Mouse (Mus musculus) liver, embryonic 15.5 days (tissue): ENCODE results near the gene Tas2r104. TPM values are rescaled to one million over a fixed set of nuclear protein-coding genes. Genes with fewer than 3 reads are reported as not detected.

Experiments used
- ATAC-seq: fragments of 200-750 bp; cut with Nextera tagmentation; 2 replicates; pipeline ENCODE4 v1.8.0; 2017; ENCODE audit warnings: moderate number of reproducible peaks, mild to moderate bottlenecking, moderate library complexity; ENCODE audit not compliant: insufficient read depth
- H3K27ac ChIP-seq: fragments of 300-500 bp; sonication (generic); replicated peaks from 2 replicates; pipeline ENCODE4 v1.5.1; 2015; ENCODE audit warnings: mild to moderate bottlenecking, inconsistent platforms
- H3K27me3 ChIP-seq: fragments of 300-500 bp; sonication (generic); 2 replicates; pipeline ENCODE4 v1.6.1; 2015; ENCODE audit warnings: mild to moderate bottlenecking, inconsistent platforms
- H3K36me3 ChIP-seq: fragments of 300-500 bp; sonication (generic); replicated peaks from 2 replicates; pipeline ENCODE4 v1.6.1; 2015; ENCODE audit warnings: moderate library complexity, mild to moderate bottlenecking, inconsistent platforms
- H3K4me1 ChIP-seq: fragments of 300-500 bp; sonication (generic); replicated peaks from 2 replicates; pipeline ENCODE4 v1.6.1; 2015; ENCODE audit warnings: inconsistent platforms
- H3K4me2 ChIP-seq: fragments of 300-500 bp; sonication (generic); 2 replicates; pipeline ENCODE4 v1.6.1; 2015; ENCODE audit warnings: moderate library complexity, mild to moderate bottlenecking, inconsistent platforms
- H3K4me3 ChIP-seq: fragments of 300-500 bp; sonication (generic); replicated peaks from 2 replicates; pipeline ENCODE4 v1.5.1; 2015; ENCODE audit warnings: mild to moderate bottlenecking, inconsistent platforms
- H3K9ac ChIP-seq: fragments of 300-500 bp; sonication (generic); 2 replicates; pipeline ENCODE4 v1.6.1; 2015; ENCODE audit warnings: moderate library complexity, mild to moderate bottlenecking, inconsistent platforms
- H3K9me3 ChIP-seq: fragments of 300-500 bp; sonication (generic); replicated peaks from 2 replicates; pipeline ENCODE4 v1.6.1; 2016; ENCODE audit warnings: inconsistent platforms
- WGBS: fragments of 180-500 bp; shearing (Covaris S2); methylation state at CpG from one replicate; pipeline ENCODE4 v1.1.7; 2015; ENCODE audit warnings: mixed read lengths; ENCODE audit not compliant: insufficient replicate concordance; 5-methylcytosine and 5-hydroxymethylcytosine counted together
- polyA plus RNA-seq: library from polyadenylated mRNA; unstranded; fragments of >200 nt; fragmentation: Nextera tagmentation; extraction: Ambion mirVana; gene quantifications from 2 replicates; pipeline ENCODE4 v1.2.1, GENCODE M21; 2015

The Tas2r104 gene
- not detected in 2 replicates for polyA plus RNA-seq

DNA sequence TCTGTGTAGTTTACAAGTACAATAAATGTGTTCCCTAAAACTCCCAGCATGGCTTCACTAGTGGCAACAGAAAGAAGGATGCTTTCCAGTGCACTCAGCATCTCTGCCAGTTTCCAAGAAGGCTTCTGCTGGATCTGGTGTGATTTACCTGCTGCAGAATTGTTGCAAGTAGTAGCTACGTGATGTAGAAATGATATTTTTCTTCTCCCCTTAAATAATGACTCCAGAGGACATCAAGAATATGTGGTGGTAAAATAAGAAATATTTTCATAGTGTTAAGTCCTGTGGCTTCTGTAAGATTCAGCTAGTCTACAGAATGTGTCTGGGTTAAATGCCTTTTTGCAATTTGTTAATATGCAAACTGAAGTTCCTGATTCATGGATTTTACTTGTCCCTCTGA is at the start of gene Tas2r104:
TSS of gene Tas2r104 (minus strand) at position 101 of the 400 bp plus-strand sequence.
- Histone ChIP-seq H3K36me3 (no peaks in the 10 kb centered on the region), H3K9ac (no peak within 1 kb of the TSS), H3K4me1 (no peaks in the 10 kb centered on the region), H3K4me2 (no peak within 1 kb of the TSS), H3K4me3 (no peak within 1 kb of the TSS), H3K27ac (no peak within 1 kb of the TSS), H3K9me3 (0 out of 2 replicates have a peak, but pooled peaks cover 3% of the 10 kb centered on the region), H3K27me3 (no peaks in the 10 kb centered on the region)
- ATAC-seq: no peak
- 36% methylated on average over 1 of the region's 1 CpGs for WGBS

DNA sequence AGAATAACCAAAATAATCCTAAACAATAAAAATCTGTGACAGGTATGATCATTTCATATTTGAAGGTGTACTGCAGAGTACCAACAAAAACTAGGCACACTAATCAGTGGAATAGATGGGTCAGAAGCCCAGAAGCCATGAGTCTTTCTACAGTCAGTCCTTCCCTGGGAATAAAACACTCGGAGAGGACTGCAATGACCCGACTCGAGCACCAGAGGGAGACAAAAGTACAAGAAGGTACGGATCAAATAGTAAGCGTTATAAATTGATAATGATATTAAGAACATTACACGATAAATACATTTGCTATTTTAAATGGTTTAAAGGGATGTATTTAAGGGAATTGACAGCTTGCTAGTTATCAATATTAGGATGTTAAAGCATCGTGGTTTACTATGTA is 27.3 kb upstream of the Tas2r104 start:
- H3K27me3 ChIP-seq: no peaks in the 10 kb centered on the region
- no peaks in the 10 kb centered on the region for H3K4me1 ChIP-seq
- H3K27ac ChIP-seq: no peak overlapping the region
- no peaks in the 10 kb centered on the region for H3K9me3 ChIP-seq
- no peak overlapping the region for H3K4me2 ChIP-seq
- no peaks in the 10 kb centered on the region for H3K36me3 ChIP-seq
- 33% methylated on average over 7 of the region's 7 CpGs for WGBS
- no peak for ATAC-seq
- H3K4me3 ChIP-seq: no peak overlapping the region
- H3K9ac ChIP-seq: no peak overlapping the region

DNA sequence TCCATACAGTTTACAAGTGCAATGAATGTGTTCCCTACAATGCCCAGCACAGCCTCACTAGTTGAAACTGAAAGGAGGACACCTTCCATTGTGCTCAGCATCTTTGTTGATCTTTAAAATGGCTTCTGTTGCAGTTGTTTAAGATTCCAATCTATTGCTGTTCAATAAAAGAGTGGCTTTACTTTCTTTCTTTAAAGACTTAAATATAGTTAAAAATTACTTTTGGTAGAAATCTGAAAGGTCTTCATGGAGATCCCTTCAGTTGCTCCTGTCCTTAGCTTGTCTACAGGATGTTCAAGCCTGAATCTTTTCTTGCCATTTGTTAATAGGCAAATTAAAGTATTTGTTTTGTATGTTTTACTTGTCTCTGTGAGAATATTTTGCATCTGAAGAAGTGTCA is 4.4 kb upstream of the Tas2r104 start, which contains the start of gene Tas2r114:
TSS of gene Tas2r114 (minus strand) at position 101 of the 400 bp plus-strand sequence.
- no peaks in the 10 kb centered on the region for H3K9me3 ChIP-seq
- H3K4me3 ChIP-seq: no peak within 1 kb of the TSS
- H3K9ac ChIP-seq: no peak within 1 kb of the TSS
- no peak within 1 kb of the TSS for H3K4me2 ChIP-seq
- H3K27ac ChIP-seq: no peak within 1 kb of the TSS
- no peaks in the 10 kb centered on the region for H3K4me1 ChIP-seq
- no peak for ATAC-seq
- H3K27me3 ChIP-seq: no peaks in the 10 kb centered on the region
- H3K36me3 ChIP-seq: no peaks in the 10 kb centered on the region

DNA sequence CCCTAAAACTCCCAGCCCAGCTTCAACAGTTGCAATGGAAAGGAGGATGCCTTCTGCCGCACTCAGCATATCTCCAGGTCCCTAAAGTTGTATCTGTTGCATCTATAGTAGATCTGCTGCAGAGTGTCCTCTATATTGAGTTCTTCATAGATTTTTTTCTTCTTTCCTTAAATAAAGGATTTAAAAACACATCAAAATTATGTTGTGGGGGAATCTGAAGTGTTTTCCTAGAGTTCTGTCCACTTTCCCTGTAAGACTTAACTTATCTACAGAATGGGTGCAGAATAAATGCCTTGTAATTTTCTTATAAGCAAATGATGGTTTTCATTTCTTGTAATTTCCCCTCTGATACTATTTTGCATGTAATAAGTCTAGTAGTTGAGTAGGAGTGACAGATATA is 1.9 kb upstream of the Tas2r104 start, which contains the start of gene Tas2r105:
TSS of gene Tas2r105 (minus strand) at position 101 of the 400 bp plus-strand sequence.
- Histone ChIP-seq H3K9ac (no peak within 1 kb of the TSS), H3K36me3 (no peaks in the 10 kb centered on the region), H3K27ac (no peak within 1 kb of the TSS), H3K9me3 (no peaks in the 10 kb centered on the region), H3K4me2 (no peak within 1 kb of the TSS), H3K27me3 (no peaks in the 10 kb centered on the region), H3K4me3 (no peak within 1 kb of the TSS), H3K4me1 (no peaks in the 10 kb centered on the region)
- 51% methylated on average over 1 of the region's 1 CpGs for WGBS
- ATAC-seq: no peak

DNA sequence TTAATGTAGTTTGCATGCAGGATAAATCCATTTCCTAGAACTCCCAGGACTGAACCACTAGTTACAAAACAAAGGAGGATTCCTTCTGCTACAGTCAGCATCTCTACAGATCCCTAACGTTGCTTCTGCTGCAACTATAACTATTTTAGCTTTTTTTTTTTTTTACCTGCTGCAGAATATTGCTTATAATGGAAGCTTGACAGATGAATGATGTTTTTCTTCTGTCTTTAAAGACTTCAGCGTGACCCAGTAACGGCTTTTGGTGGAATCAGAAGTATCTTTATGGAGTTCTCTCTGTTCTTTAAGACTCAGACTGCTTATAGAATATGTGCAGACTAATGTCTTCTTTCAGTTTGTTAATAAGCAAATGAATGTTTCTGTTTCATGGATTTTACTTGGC is 6.8 kb downstream of the Tas2r104 start, which contains the start of gene Tas2r106:
TSS of gene Tas2r106 (minus strand) at position 101 of the 400 bp plus-strand sequence.
- Histone ChIP-seq H3K4me1 (no peaks in the 10 kb centered on the region), H3K36me3 (no peaks in the 10 kb centered on the region), H3K4me3 (no peak within 1 kb of the TSS), H3K4me2 (no peak within 1 kb of the TSS), H3K27ac (no peak within 1 kb of the TSS), H3K9me3 (peaks cover 3% of the 10 kb centered on the region; the same call in 1 of the 2 replicates), H3K27me3 (no peaks in the 10 kb centered on the region), H3K9ac (no peak within 1 kb of the TSS)
- no peak for ATAC-seq
- WGBS: 48% methylated on average over 3 of the region's 3 CpGs

DNA sequence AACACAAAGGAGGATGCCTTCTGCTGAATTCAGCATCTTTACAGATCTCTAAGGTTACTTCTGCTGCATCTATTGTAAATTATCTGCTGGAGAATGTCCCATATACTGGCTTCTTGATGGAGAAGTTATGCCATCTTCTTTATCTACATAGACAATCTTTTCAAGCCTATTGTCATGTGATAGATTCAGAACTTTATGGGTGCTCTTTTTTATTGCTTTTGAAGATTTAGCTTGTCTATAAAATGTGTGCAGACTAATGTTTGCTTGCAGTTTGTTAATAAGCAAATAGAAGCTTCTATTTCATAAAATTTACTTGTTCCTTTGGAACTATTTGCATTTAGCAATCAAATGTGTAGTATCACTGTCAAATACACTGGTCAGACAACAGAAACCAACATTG is 25.5 kb downstream of the Tas2r104 start, which contains the start of gene Tas2r107:
TSS of gene Tas2r107 (minus strand) at position 101 of the 400 bp plus-strand sequence.
- no peaks in the 10 kb centered on the region for H3K9me3 ChIP-seq
- no peaks in the 10 kb centered on the region for H3K27me3 ChIP-seq
- no peak within 1 kb of the TSS for H3K9ac ChIP-seq
- no peak within 1 kb of the TSS for H3K4me2 ChIP-seq
- no peaks in the 10 kb centered on the region for H3K4me1 ChIP-seq
- H3K4me3 ChIP-seq: no peak within 1 kb of the TSS
- H3K36me3 ChIP-seq: no peaks in the 10 kb centered on the region
- no peak within 1 kb of the TSS for H3K27ac ChIP-seq
- no peak for ATAC-seq

Other genes starting within 250 kb of the Tas2r104 start
- gene 5430401F13Rik, start 199.3 kb downstream of the Tas2r104 start, polyA plus RNA-seq: not detected in 2 replicates
- gene Gm6619, start 199.3 kb downstream of the Tas2r104 start, polyA plus RNA-seq: not detected in 2 replicates
- not detected in 2 replicates for gene Tas2r130, start 54.8 kb downstream of the Tas2r104 start, polyA plus RNA-seq
- gene Tas2r107, start 25.6 kb downstream of the Tas2r104 start, polyA plus RNA-seq: not detected in 2 replicates
- gene Tas2r106, start 6.9 kb downstream of the Tas2r104 start, polyA plus RNA-seq: not detected in 2 replicates
- not detected in 2 replicates for gene Tas2r105, start 1.8 kb upstream of the Tas2r104 start, polyA plus RNA-seq
- gene Tas2r114, start 4.3 kb upstream of the Tas2r104 start, polyA plus RNA-seq: not detected in 2 replicates